Mouse (Mus musculus) granulocyte monocyte progenitor cell, adult 5-6 weeks (primary cell): ENCODE measurements at regions not wholly inside any gene's neighbourhood (a gene's known extent, or its start where the extent isn't known, plus 50 kb on each side); places are given as distances from the start of the nearest gene placed in this dataset.

Source experiments
- ATAC-seq: replicated peaks from 2 replicates; pipeline ENCODE4 v1.8.0; 2016; ENCODE audit warnings: mild to moderate bottlenecking, moderate TSS enrichment, inconsistent platforms; ENCODE audit not compliant: poor library complexity, severe bottlenecking

- ATAC-seq: no peak
Measured at GRCm38 (mm10) chr3:103463760-103464159, 111.3 kb upstream of the Syt6 start.

GRCm38 (mm10) chr3:103464181-103464580, 110.8 kb upstream of the Syt6 start:
- ATAC-seq: no peak

GRCm38 (mm10) chr3:103464729-103465128, 110.3 kb upstream of the Syt6 start:
- no peak for ATAC-seq

- ATAC-seq: no peak
Measured at GRCm38 (mm10) chr3:103465132-103465690, 109.8 kb upstream of the Syt6 start.

- ATAC-seq: no peak
Measured at GRCm38 (mm10) chr3:103465948-103466347, 109.1 kb upstream of the Syt6 start.

GRCm38 (mm10) chr3:103470586-103471400, 104.2 kb upstream of the Syt6 start:
- ATAC-seq: no peak

GRCm38 (mm10) chr3:103472598-103472997, 102.4 kb upstream of the Syt6 start:
- ATAC-seq: no peak

- no peak for ATAC-seq
Measured at GRCm38 (mm10) chr3:103473336-103473735, 101.7 kb upstream of the Syt6 start.

GRCm38 (mm10) chr3:103479845-103480543, 95.0 kb upstream of the Syt6 start:
- ATAC-seq: no peak

GRCm38 (mm10) chr3:103480676-103481075, 94.4 kb upstream of the Syt6 start:
- ATAC-seq: no peak

- no peak for ATAC-seq
Measured at GRCm38 (mm10) chr3:103483316-103483715, 91.7 kb upstream of the Syt6 start.

- ATAC-seq: no peak
Measured at GRCm38 (mm10) chr3:103483762-103484161, 91.3 kb upstream of the Syt6 start.

GRCm38 (mm10) chr3:103489786-103490185, 85.2 kb upstream of the Syt6 start:
- ATAC-seq: 0 out of 2 replicates have a peak, but pooled peaks have one; percentile 2

- ATAC-seq: no peak
Measured at GRCm38 (mm10) chr3:103490966-103491365, 84.1 kb upstream of the Syt6 start.

- ATAC-seq: no peak
Measured at GRCm38 (mm10) chr3:103492211-103492610, 82.8 kb upstream of the Syt6 start.

- ATAC-seq: no peak
Measured at GRCm38 (mm10) chr3:103493623-103494022, 81.4 kb upstream of the Syt6 start.

GRCm38 (mm10) chr3:103494043-103494442, 81.0 kb upstream of the Syt6 start:
- 0 out of 2 replicates have a peak, but pooled peaks have one; percentile 30 for ATAC-seq

- no peak for ATAC-seq
Measured at GRCm38 (mm10) chr3:103496083-103496482, 78.9 kb upstream of the Syt6 start.

- ATAC-seq: no peak
Measured at GRCm38 (mm10) chr3:103496683-103497082, 78.3 kb upstream of the Syt6 start.

- ATAC-seq: no peak
Measured at GRCm38 (mm10) chr3:103497696-103498095, 77.3 kb upstream of the Syt6 start.

- ATAC-seq: no peak
Measured at GRCm38 (mm10) chr3:103498458-103498857, 76.6 kb upstream of the Syt6 start.
